Mouse (Mus musculus): ENCODE results near the gene Mmp9.

The Mmp9 gene

GRCm38 (mm10) chr2:164912749-164913427 is 27.7 kb upstream of the Mmp9 start:
- DNase-seq: no peak

DNA sequence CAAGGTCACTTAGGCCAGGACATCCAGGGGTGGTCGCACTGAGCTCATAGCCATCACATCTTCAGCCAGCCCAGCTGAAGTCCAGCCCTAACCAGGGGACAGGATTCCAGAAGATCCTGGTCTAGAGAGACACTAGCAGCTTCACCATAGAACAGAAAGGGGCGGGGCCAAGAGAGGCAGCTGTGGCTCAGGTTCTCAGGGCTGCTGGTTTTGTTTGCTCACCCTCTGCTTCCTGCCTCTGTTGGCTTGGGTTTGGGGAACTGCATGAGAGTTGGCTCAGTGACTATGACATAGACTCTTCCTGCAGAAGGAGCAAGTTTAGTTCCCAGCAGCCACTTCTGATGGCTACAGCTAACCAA is 27.2 kb upstream of the Mmp9 start:
- DNase-seq: no peak

- no peak for DNase-seq
Observed at GRCm38 (mm10) chr2:164916820-164917219, 23.8 kb upstream of the Mmp9 start.

DNA sequence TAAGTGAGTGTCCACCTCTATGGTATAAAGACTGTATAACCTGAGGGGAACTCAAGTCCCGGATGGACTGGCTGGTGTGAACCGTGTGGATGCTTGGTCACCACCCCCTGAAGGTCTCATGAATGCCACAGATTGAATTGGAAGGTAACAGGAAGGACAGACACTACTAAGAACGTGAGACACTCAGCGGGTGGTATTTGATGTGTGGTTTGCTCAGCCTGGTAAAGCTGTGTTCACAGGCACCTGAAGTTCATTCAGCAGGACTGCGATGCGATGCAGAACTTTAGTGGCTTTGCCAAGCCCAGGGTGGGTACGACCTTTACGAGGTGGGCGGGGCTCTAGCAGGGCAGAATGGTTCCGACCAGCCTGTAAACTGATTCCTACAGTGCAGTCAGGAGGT is 23.2 kb upstream of the Mmp9 start:
- no peak for DNase-seq

DNA sequence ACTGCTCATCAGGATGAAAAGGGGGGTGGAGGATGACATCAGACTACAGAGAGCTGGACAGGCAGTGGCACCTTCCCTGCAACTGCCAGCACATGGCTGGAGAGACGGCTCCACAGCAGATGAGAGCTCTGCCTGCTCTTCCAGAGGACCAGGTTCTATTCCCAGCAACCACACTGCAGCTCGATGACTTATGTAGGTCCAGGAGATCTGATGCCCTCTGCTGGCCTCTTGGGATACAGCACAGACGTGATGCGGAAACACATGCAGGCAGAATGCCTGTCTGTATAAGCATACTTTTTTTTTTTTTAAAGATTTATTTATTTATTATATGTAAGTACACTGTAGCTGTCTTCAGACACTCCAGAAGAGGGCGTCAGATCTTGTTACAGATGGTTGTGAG is 22.3 kb upstream of the Mmp9 start:
- DNase-seq: no peak

GRCm38 (mm10) chr2:164921984-164922383 is 18.6 kb upstream of the Mmp9 start:
- DNase-seq: no peak

GRCm38 (mm10) chr2:164923291-164923690 is 17.3 kb upstream of the Mmp9 start:
- no peak for DNase-seq

- peak; percentile 90 for DNase-seq
Observed at GRCm38 (mm10) chr2:164924100-164924857, 16.3 kb upstream of the Mmp9 start.

GRCm38 (mm10) chr2:164930706-164931581 is 9.6 kb upstream of the Mmp9 start:
- no peak for DNase-seq

DNA sequence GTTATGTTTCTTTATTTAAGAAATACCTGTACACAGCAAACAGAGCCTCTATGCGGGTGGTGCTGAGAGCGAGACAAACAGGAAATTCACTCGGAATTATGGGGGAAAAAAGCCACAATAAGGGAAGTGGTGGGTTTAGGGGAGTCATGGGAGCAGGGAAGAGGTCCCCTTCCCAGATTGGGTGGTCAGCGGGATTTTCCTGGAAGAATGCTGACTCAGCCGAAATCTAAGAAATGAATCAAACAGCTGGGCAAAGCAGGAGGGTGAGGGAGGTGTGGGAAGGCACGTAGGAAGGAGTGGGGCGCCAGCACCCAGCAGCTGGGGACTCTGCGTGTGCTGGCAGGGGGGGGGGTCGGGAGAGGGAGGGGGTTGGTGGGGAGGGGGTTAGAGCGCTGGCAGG is 7.0 kb upstream of the Mmp9 start:
- DNase-seq: no peak

- DNase-seq: no peak
Observed at GRCm38 (mm10) chr2:164935991-164936390, 4.6 kb upstream of the Mmp9 start.

DNA sequence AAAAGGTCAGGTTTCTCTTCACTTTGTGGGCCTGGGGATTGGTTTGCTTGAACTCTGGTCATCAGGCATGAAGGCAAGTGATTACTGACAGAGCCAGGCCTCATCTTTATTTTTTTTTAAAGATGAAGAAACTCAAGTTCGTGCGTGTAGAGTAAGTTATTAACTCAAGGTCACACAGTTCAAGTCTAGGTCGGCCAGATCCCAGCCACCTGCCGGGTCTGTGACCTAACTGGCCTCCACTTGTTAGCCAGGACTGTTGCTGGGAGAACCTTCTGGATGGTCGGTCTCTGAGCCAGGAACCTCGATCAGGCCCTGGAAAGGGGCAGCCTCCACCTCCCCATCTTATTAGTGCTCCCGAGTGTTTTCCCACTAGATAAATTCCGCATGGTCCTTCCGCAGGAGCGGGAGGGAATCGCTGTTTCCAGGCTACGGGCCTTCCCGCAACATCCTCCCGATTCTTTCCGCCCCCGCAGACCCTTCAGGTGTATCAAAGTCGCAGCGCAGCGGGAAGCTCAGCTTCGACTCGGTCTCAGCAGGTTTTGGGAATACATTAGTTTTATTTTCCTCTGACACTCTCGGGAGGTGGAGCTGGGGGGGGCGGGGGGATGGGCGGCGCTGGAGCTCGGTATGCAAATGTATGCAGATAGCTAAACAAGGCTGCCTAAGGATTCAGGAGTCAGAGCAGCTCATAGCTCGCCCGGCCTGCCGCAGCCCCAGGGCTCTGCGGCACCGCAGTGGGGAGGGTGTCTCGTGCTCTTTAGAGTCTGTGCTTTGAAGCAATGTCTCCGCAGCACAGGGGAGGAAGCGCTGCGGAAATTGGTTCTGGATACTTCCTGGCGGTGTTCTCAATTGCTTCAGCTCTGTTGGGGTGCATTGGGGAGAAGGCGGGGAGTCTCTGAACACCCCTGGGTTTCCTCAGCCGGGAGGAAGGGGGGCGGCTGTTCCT is 2.2 kb upstream of the Mmp9 start:
- peak; percentile 74 for DNase-seq

DNA sequence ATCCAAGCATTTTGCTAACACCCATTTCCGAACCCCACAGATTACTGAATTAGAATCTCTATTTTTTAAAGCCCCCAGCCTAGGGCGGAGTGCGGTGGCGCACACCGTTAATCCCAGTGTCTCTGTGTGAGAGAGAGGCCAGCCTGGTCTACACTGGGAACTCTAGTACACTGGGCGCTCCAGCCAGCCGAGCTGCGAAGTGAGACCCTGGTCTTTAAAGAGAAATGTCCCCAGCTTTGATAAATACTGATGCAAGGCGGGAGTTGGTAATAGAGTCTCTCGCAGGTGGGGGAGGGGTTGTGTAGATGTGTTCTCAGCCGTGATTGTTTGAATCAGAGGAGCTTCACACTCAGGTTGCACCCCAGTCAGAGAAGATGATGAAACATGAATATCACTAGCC is 1.5 kb upstream of the Mmp9 start:
- DNase-seq: peak; percentile 26

DNA sequence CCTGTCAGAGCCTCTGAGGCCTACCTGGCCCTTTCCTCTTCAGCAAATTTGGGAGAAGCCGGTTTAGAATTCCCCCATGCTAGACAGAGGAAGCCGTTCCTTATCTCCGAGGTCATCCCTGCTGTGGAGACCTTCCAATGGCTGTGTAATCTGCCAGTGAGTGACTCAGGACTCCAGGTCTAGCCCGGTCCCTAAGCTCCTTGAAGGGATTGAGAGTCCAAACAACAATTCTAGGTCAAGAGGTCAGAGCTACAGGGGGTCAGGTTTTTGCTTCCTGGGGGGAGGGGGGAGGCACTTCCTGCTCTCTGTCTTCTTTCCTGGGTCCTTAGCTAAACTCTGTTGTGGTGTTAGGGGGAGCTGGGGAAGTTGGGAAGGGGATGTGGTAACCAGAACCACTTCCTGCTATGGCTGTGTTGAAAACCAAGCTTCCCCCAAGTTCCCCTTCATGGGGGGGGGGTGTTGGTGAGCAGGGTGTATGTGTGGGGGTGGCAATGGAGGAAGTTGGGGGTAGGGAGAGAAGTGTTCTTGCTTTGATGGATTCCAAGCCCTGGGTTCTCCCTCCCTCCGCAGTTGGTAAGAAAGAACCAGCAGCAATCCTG is 2.2 kb downstream of the Mmp9 start:
- DNase-seq: no peak

DNA sequence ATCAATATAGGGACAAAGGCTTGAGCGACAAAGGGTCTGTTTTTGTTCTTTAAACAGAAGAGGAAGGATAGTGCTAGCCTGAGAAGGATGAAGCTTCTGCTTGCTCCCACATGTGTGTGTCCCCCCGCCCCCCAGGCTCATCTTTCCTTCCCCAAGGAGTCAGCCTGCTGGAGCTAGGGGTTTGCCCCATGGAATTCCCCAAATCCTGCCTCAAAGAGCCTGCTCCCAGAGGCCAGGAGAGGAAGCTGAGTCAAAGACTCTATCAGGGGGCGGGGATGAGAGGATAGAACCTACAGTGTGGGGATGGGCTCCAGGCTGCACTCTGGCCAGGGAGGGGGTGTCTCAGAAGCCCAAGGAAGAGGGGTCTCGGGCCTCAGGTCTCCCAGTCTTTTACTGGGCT is 6.9 kb downstream of the Mmp9 start:
- no peak for DNase-seq

DNA sequence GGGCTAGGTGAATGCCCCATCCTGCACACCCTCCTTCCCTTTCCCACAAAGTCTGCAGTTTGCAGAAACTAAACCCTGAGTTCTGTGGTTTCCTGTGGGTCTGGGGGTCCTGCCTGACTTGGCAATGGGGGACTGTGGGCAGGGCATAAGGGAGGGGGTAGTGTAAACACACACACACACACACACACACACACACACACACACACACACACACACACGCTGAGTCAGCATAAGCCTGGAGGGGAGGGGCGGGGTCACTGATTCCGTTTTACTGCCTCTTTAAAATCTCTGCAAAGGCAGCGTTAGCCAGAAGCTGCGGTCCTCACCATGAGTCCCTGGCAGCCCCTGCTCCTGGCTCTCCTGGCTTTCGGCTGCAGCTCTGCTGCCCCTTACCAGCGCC is 7.3 kb downstream of the Mmp9 start:
- DNase-seq: no peak

GRCm38 (mm10) chr2:164948962-164949361 is 8.4 kb downstream of the Mmp9 start:
- DNase-seq: no peak

DNA sequence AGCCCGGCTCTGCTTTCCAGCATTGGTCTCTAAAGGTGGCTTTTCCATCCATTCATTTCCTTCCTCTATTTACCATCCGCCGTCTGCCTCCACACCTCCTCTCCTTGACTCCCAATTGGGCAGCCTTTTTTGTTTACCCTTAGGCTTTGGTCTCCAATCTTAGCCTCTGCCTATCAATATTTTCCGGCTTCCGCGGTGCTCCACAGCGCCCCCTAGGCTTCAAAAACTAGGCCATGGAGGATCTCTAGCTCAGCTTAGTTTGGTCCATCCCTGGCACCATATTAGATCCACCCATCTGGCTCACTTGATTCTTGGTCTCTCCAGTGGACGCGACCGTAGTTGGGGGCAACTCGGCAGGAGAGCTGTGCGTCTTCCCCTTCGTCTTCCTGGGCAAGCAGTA is 9.9 kb downstream of the Mmp9 start:
- no peak for DNase-seq

DNA sequence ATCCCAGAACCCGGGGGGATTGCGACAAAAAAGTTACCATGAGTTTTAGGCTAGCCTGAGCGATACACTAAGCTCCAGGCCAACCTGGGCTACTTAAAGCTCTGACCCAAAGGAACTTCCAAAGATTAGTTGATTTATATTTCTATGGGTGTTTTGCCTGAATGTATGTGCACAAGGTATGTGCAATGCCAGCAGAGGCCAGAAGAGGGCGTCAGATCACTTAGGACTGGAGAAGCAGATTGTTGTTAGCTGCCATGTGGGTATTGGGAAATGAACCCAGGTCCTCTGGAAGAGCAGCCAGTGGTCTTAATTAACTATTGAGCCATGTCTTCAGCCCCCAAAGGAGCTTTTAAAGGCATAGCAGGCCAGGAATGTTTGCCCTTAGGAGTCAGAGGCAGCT is 11.2 kb downstream of the Mmp9 start:
- DNase-seq: no peak

GRCm38 (mm10) chr2:164952448-164952847 is 11.9 kb downstream of the Mmp9 start:
- DNase-seq: no peak

- peak; percentile 77 for DNase-seq
Observed at GRCm38 (mm10) chr2:164953224-164953623, 12.6 kb downstream of the Mmp9 start.

- DNase-seq: no peak
Observed at GRCm38 (mm10) chr2:164955725-164956124, 15.1 kb downstream of the Mmp9 start.

All from right cerebral cortex, adult 18-20 months (tissue).